Mouse (Mus musculus): ENCODE results near the gene Sdhd. TPM values are rescaled to one million over a fixed set of nuclear protein-coding genes. Genes with fewer than 3 reads are reported as not detected.
A peak's percentile ranks its signal among the peaks of the same experiment; 100 is the strongest.
"Not testable (repeated sequence)": the region's sequence is repeated elsewhere in the genome, so short reads cannot be mapped to it uniquely, and the experiment has no call there.

Sdhd gene
- 344 and 352 TPM in 2 replicates for polyA plus RNA-seq (2016; fragmentation: Nextera tagmentation; extraction: Ambion mirVana)

DNA sequence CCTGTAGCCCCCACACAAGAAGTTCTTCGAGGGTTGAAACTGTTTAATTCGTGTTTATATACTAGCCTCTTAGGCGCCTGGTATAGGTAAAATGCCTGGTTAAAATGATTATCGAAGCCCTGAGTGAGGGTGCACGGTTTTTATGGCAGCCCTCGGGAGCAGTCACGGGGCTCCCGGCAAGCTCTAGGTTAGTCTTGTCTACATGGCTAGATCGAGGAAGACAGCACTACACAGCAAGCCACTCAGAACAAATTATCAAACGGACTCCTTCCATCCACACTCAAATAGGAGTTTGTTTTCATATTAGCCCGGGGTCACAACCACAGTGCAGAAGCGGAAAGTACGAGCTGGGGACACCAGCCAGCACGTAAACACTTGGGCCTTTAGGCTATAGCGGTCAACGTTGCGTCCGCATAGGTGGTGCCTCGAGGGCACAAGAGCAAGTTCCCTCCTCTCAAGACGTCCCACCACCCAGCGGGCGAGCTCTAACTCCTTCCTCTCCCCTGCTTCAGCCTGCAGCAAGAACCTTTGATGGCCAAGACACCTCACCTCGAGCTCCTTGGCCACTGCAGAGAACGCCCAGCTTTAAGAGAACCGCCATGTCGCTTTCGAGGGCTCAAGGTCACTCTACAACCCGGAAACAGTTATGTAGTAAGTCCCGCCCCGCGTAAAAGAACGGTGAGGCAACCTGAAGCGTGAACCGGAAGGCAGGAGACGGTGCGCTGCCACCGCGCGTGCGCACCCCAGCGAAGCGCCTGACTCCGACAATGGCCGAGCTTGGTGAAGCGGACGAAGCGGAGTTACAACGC is at the start of gene Sdhd, which contains the start of gene Timm8b:
Sdhd (minus strand) TSS at position 624 of the 809 bp plus-strand sequence.
Timm8b (plus strand) TSS at position 722 of the 809 bp plus-strand sequence.
- Histone ChIP-seq H3K27ac (peak within 1 kb of the TSS; percentile 88), H3K9ac (peak within 1 kb of the TSS; percentile 84), H3K4me1 (peaks cover 48% of the 10 kb centered on the region), H3K36me3 (peaks cover 63% of the 10 kb centered on the region), H3K4me3 (peak within 1 kb of the TSS; percentile 77), H3K9me3 (replicated peaks) (no peaks in the 10 kb centered on the region), H3K27me3 (replicated peaks) (no peaks in the 10 kb centered on the region), H3K4me2 (peak within 1 kb of the TSS; percentile 76)
- peak; percentile 93 for ATAC-seq
- under 1% methylated on average over 48 of the region's 48 CpGs for WGBS (ENCODE audit: insufficient replicate concordance)

DNA sequence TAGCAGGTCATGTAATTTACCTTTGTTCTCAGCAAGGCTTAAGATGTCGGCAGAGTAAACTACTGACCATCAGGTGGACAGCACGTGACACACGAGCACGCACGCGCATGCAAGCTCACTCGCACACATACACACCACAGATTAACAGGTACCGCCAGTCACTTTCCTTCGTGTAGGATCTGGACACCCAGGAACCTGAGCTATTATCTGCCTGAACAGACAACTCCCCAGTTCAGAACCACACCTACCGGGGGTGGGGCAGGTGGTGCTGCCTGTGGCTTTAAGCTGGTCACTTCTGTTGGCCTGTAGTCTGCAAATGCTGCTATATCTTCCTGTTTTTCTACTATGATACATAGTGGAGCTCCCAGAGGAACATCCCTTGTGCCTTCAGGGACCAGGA is 46.9 kb upstream of the Sdhd start:
- Histone ChIP-seq H3K27ac (peak overlapping the region; percentile 61; the same call in 1 of the 2 replicates), H3K27me3 (replicated peaks) (no peaks in the 10 kb centered on the region), H3K9me3 (replicated peaks) (no peaks in the 10 kb centered on the region), H3K4me2 (peak overlapping the region; percentile 31), H3K36me3 (peaks cover 91% of the 10 kb centered on the region), H3K9ac (0 out of 2 replicates have a peak overlapping the region, but pooled peaks have one; percentile 1), H3K4me1 (peaks cover 15% of the 10 kb centered on the region), H3K4me3 (no peak overlapping the region)
- 60% methylated on average over 10 of the region's 10 CpGs for WGBS (ENCODE audit: insufficient replicate concordance)
- peak; percentile 90 for ATAC-seq

DNA sequence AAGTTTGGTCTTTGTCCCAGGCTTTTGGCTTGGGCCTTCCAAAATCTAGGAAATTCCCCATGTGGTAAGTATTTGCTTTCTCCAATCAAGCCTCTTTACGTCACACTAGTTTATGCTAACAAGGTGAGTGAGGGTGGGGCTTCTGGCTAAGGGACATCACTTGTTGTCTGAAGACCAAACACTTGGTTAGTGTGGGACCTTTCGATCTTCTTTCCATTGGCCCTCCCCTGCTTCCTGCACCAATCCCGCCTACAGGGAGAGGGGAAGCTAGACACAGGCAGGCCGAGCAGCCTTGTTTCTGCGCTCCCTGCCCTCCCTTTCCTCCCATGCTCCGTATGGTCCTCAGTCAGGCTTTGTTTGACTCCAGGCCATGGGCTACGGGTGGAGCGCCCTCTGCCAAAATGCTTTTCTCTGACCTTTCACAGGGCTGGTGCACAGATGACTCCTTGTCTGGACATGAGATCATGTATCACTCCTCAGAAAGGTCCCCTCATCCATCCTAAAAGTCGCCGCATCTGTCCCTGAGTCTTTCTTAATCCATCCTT is 43.3 kb upstream of the Sdhd start:
- Histone ChIP-seq H3K4me1 (peaks cover 15% of the 10 kb centered on the region), H3K27me3 (replicated peaks) (no peaks in the 10 kb centered on the region), H3K9me3 (replicated peaks) (no peaks in the 10 kb centered on the region), H3K36me3 (peaks cover 90% of the 10 kb centered on the region), H3K4me3 (no peak overlapping the region), H3K9ac (no peak overlapping the region), H3K27ac (no peak overlapping the region), H3K4me2 (no peak overlapping the region)
- ATAC-seq = no peak
- 83% methylated on average over 10 of the region's 10 CpGs for WGBS (ENCODE audit: insufficient replicate concordance)

DNA sequence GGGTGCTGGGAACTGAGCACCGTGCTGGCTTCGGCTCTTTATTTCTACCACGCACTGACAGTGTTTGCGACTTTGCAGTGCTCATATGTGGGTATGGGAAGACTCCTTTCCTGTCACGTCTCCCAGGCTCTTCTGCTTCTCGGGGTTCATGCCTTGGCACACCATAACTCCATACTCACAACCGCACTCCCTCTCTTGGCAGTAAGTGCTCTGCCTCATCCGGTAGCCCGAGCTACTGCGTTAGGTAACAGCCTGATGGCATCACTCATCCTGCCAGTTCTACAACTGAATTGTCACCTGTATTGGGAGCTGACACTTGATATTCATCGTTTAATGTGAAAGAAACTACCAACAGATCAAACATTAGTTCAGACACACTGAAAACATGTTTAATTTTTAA is 30.7 kb upstream of the Sdhd start:
- Histone ChIP-seq H3K4me1 (peaks cover 7% of the 10 kb centered on the region; the same call in 1 of the 2 replicates), H3K27me3 (replicated peaks) (no peaks in the 10 kb centered on the region), H3K4me2 (no peak overlapping the region), H3K36me3 (peaks cover 59% of the 10 kb centered on the region), H3K27ac (no peak overlapping the region), H3K9ac (no peak overlapping the region), H3K4me3 (no peak overlapping the region), H3K9me3 (replicated peaks) (no peaks in the 10 kb centered on the region)
- 85% methylated on average over 11 of the region's 11 CpGs for WGBS (ENCODE audit: insufficient replicate concordance)
- no peak for ATAC-seq

DNA sequence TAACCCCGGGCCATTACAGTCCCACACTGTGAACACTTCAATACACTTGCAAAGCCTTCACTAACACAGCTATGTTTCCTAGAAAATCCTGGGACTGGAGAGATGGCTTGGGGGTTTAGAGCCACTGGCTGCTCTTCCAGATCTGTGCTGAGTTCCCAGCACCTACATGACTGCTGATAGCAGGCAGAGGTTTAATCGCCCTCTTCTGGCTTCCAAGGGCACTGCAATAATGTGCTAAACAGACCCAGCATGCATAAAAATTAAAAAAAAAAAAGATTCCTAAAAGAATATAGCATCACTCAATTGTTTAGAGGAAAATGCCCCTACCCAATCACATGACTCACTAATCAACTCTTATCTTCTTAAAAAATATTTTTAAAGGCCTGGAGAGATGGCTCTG is 29.4 kb upstream of the Sdhd start:
- Histone ChIP-seq H3K4me1 (peaks cover 7% of the 10 kb centered on the region; the same call in 1 of the 2 replicates), H3K9me3 (replicated peaks) (no peaks in the 10 kb centered on the region), H3K27ac (no peak overlapping the region), H3K4me3 (no peak overlapping the region), H3K27me3 (replicated peaks) (no peaks in the 10 kb centered on the region), H3K4me2 (no peak overlapping the region), H3K9ac (no peak overlapping the region), H3K36me3 (peaks cover 48% of the 10 kb centered on the region)
- WGBS (ENCODE audit: insufficient replicate concordance) = 44% methylated on average over 2 of the region's 2 CpGs
- ATAC-seq = peak; percentile 44; the same call in 1 of the 2 replicates

DNA sequence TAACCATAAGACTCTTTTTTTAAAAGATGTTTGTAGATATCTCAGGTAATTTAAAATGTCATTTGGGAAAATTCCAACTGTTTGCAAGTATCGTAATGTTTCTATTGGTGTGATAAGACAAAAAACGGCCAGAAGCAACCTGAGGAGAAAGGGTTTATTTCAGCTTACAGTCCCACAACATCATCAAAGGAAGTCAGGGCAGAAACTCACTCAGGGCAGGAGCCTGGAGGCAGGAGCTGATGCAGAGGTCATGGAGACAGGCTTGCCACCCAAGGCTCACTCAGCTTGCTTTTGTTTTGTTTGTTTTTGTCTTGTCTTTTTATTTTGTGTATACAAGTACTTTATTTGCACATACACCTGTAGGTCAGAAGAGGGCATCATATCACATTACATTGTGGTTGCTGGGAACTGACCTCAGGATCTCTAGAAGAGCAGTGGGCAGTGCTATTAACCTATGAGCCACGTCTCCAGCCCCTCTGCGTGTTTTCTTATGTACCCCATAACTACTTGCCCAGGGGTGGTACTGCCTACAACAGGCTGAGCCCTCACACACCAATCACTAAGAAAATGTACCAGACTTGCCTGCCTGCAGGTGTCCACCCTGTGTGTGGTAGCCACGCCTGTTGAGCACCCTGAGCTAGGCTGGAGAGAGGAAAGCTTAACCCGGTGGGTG is 28.5 kb upstream of the Sdhd start:
- Histone ChIP-seq H3K9me3 (replicated peaks) (no peaks in the 10 kb centered on the region), H3K36me3 (peaks cover 40% of the 10 kb centered on the region), H3K4me2 (no peak overlapping the region), H3K27ac (no peak overlapping the region), H3K4me1 (peaks cover 7% of the 10 kb centered on the region; the same call in 1 of the 2 replicates), H3K4me3 (no peak overlapping the region), H3K9ac (no peak overlapping the region), H3K27me3 (replicated peaks) (no peaks in the 10 kb centered on the region)
- WGBS (ENCODE audit: insufficient replicate concordance) = 65% methylated on average over 6 of the region's 6 CpGs
- ATAC-seq = 0 out of 2 replicates have a peak, but pooled peaks have one; percentile 4

DNA sequence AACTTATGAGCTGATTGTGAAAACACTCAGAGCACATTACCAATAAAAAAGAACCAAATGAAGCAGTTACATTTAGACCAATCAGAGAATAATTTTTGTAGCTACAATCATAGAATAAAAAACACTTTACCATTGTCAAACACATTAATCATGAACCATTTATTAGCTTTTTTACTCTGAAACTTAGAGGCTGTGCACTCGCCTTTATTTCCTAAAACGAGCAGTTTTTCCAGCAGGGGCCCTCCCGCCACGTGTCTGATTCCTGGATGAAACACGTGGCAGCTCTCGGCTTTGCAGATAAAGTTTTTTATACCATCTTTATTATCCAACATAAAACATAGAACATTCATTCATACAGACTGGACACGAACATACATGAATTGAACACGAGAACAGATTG is 27.3 kb upstream of the Sdhd start:
- H3K36me3 ChIP-seq = peaks cover 31% of the 10 kb centered on the region
- 82% methylated on average over 6 of the region's 8 CpGs for WGBS (ENCODE audit: insufficient replicate concordance)
- ATAC-seq; H3K27ac ChIP-seq; H3K4me2 ChIP-seq; H3K9me3 ChIP-seq (replicated peaks); H3K27me3 ChIP-seq (replicated peaks); H3K9ac ChIP-seq; H3K4me1 ChIP-seq; H3K4me3 ChIP-seq: not testable (repeated sequence)

DNA sequence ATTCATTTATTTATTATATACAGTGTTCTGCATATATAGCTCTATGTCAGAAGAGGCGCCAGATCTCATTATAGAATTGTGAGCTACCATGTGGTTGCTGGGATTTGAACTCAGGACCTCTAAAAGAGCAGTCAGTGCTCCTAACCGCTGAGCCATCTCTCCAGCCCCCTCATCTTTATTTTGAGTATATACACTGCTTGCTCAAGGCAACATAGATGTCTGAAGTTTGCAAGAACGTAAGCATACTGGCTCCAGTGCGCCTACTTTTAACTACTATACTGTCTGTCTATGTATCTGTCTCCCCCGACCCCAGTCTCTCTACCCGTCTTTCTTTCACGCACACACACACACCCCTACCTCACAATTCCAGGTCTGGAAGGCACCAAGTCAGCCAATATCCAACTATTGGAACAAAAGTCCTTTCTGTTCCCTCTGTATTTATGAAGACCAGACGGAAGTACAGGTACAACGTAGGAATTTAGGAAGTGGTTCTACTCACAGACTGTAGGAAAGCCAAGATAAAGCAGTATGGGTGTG is 14.2 kb upstream of the Sdhd start:
- Histone ChIP-seq H3K27ac (no peak overlapping the region), H3K27me3 (replicated peaks) (no peaks in the 10 kb centered on the region), H3K4me3 (peak overlapping the region; percentile 98), H3K9ac (peak overlapping the region; percentile 93; the same call in 1 of the 2 replicates), H3K9me3 (replicated peaks) (no peaks in the 10 kb centered on the region), H3K4me1 (peaks cover 20% of the 10 kb centered on the region), H3K4me2 (peak overlapping the region; percentile 84), H3K36me3 (peaks cover 25% of the 10 kb centered on the region)
- WGBS (ENCODE audit: insufficient replicate concordance) = 52% methylated on average over 9 of the region's 9 CpGs
- no peak for ATAC-seq

DNA sequence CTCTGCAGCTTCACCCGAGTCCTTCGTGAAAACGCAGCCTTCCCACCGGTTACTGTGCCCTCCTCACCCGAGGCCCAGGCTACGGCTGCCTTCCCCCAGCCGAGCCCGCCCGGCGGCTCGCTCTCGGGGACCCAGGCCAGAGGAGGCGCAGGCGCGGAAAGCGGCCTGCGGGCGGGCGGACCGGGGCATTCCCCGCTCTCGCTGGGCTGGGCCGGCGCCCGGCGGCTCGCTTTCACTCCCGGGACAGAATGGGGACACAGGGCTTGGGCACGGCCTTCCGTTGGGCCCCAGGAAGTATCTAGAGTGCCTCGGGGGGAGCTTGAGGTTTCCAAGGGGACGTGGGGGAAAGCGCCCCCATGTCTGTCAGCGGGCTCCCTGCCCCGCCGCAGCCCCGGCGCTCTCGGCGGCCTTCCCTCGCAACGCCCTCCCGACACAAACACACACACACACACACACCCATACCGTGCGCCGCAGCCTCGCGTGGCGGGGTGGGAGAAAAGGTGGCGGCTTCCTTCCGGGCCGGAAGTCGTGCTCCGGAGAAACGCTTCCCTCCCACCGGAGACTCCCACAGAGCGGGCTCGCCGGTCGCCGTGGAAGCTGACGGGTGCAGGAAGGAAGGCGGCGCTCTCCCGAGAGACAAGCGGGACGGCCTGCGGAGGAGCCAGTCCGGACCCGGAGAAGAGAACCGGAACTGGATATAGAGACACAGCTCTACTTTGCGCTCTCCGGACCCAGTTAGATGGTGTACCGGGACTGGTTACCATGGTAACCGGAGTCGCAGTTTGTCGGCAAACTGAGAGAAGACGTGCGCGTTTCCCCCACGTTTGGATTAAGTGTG is 13.4 kb upstream of the Sdhd start, which contains the start of the genes Pih1d2 and Nkapd1:
Pih1d2 (plus strand) TSS at position 556 of the 838 bp plus-strand sequence.
Nkapd1 (minus strand) TSS at position 699 of the 838 bp plus-strand sequence.
- peak within 1 kb of the TSS; percentile 98 for H3K4me3 ChIP-seq
- H3K9ac ChIP-seq = peak within 1 kb of the TSS; percentile 93
- peaks cover 34% of the 10 kb centered on the region for H3K36me3 ChIP-seq
- H3K27ac ChIP-seq = peak within 1 kb of the TSS; percentile 94
- no peaks in the 10 kb centered on the region for H3K9me3 ChIP-seq (replicated peaks)
- peak; percentile 91 for ATAC-seq
- H3K4me2 ChIP-seq = peak within 1 kb of the TSS; percentile 84
- peaks cover 20% of the 10 kb centered on the region for H3K4me1 ChIP-seq
- WGBS (ENCODE audit: insufficient replicate concordance) = under 1% methylated on average over 81 of the region's 81 CpGs
- no peaks in the 10 kb centered on the region for H3K27me3 ChIP-seq (replicated peaks)

DNA sequence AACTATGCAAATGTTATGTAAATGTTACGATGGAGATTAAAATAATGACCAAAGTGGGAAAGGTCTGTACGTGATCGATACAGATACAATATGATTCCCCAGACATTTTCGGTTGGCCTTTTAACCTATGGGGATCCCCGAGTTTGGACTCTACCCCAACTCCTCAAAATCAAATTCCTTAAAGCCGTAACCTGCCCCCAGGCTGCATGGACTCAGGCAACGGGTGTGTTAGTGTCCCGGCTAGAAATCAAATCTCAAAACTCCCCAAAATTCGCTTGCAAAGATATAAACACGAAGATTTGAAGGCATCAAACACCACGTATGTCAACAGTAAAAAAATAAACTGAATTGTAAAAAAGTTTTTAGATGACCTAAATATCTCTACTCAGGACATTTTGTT is 12.5 kb upstream of the Sdhd start:
- Histone ChIP-seq H3K4me3 (peak overlapping the region; percentile 98), H3K27ac (peak overlapping the region; percentile 94)
- WGBS (ENCODE audit: insufficient replicate concordance) = 28% methylated on average over 11 of the region's 11 CpGs

DNA sequence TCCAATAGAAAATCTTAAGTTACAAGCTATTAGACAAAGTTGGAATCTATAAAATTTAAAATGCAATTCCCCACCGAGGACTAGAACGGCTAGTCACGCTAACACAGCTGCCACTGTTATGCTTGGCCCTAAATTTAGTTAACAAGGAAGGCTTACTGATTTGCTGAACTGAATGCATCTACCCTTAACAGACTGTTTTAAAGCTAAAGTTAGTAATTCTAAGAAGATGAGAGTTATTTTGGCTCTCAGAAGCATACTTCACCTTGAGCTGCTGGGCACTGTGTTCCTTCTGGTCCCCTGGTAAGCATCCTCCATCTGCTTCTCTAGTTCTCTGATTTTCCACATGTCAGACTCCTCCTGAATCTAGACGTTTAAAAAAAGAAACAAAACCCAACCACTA is 8.5 kb upstream of the Sdhd start:
- 80% methylated on average over 4 of the region's 4 CpGs for WGBS (ENCODE audit: insufficient replicate concordance)
- Histone ChIP-seq H3K4me1 (peaks cover 16% of the 10 kb centered on the region), H3K36me3 (peaks cover 81% of the 10 kb centered on the region), H3K9ac (no peak overlapping the region), H3K27ac (no peak overlapping the region), H3K9me3 (replicated peaks) (no peaks in the 10 kb centered on the region), H3K27me3 (replicated peaks) (no peaks in the 10 kb centered on the region), H3K4me2 (no peak overlapping the region), H3K4me3 (no peak overlapping the region)
- ATAC-seq = no peak

More for the DNA sequence above, 12.5 kb upstream of the Sdhd start:
- H3K27me3 ChIP-seq (replicated peaks) = no peaks in the 10 kb centered on the region
- H3K4me2 ChIP-seq = peak overlapping the region; percentile 84
- peaks cover 41% of the 10 kb centered on the region for H3K36me3 ChIP-seq
- no peaks in the 10 kb centered on the region for H3K9me3 ChIP-seq (replicated peaks)
- no peak for ATAC-seq
- peak overlapping the region; percentile 93 for H3K9ac ChIP-seq
- H3K4me1 ChIP-seq = peaks cover 20% of the 10 kb centered on the region

Data from liver, embryonic 12.5 days (tissue).